Mouse (Mus musculus) heart, embryonic 13.5 days (tissue): Measurements from ENCODE around the gene Olfr459. TPM values are rescaled to one million over a fixed set of nuclear protein-coding genes. Genes with fewer than 3 reads are reported as not detected.

Experiments
- ATAC-seq: fragments of 200-750 bp; cut with Nextera tagmentation; 2 replicates; pipeline ENCODE4 v1.8.0; 2017; ENCODE audit warnings: moderate TSS enrichment; ENCODE audit not compliant: insufficient number of reproducible peaks, low FRiP score, low TSS enrichment; ENCODE audit errors: extremely low read depth
- H3K27ac ChIP-seq: fragments of 300-500 bp; sonication (generic); replicated peaks from 2 replicates; pipeline ENCODE4 v1.5.1; 2015; ENCODE audit warnings: moderate library complexity, mild to moderate bottlenecking, inconsistent platforms
- H3K27me3 ChIP-seq: fragments of 300-500 bp; sonication (generic); replicated peaks from 2 replicates; pipeline ENCODE4 v1.6.1; 2015; ENCODE audit warnings: mild to moderate bottlenecking, inconsistent platforms
- H3K36me3 ChIP-seq: fragments of 300-500 bp; sonication (generic); 2 replicates; pipeline ENCODE4 v1.6.1; 2015; ENCODE audit warnings: mild to moderate bottlenecking, inconsistent platforms
- H3K4me1 ChIP-seq: fragments of 300-500 bp; sonication (generic); 2 replicates; pipeline ENCODE4 v1.6.1; 2015; ENCODE audit warnings: inconsistent platforms
- H3K4me2 ChIP-seq: fragments of 300-500 bp; sonication (generic); 2 replicates; pipeline ENCODE4 v1.6.1; 2015; ENCODE audit warnings: inconsistent platforms, mild to moderate bottlenecking, moderate library complexity
- H3K4me3 ChIP-seq: fragments of 300-500 bp; sonication (generic); 2 replicates; pipeline ENCODE4 v1.5.1; 2015; ENCODE audit warnings: moderate library complexity, mild to moderate bottlenecking, inconsistent platforms
- H3K9ac ChIP-seq: fragments of 300-500 bp; sonication (generic); 2 replicates; pipeline ENCODE4 v1.6.1; 2015; ENCODE audit warnings: inconsistent platforms, mild to moderate bottlenecking, moderate library complexity
- H3K9me3 ChIP-seq: fragments of 300-500 bp; sonication (generic); 2 replicates; pipeline ENCODE4 v1.6.1; 2016; ENCODE audit warnings: inconsistent platforms
- WGBS: fragments of 180-500 bp; shearing (Covaris S2); methylation state at CpG from one replicate; pipeline ENCODE4 v1.1.7; 2015; ENCODE audit warnings: mixed read lengths; 5-methylcytosine and 5-hydroxymethylcytosine counted together
- polyA plus RNA-seq: library from polyadenylated mRNA; unstranded; fragments of >200 nt; fragmentation: Nextera tagmentation; extraction: Ambion mirVana; gene quantifications from 2 replicates; pipeline ENCODE4 v1.2.1, GENCODE M21; 2015

The Olfr459 gene
- polyA plus RNA-seq, 1 experiment from 2014 or later, result not detected

DNA sequence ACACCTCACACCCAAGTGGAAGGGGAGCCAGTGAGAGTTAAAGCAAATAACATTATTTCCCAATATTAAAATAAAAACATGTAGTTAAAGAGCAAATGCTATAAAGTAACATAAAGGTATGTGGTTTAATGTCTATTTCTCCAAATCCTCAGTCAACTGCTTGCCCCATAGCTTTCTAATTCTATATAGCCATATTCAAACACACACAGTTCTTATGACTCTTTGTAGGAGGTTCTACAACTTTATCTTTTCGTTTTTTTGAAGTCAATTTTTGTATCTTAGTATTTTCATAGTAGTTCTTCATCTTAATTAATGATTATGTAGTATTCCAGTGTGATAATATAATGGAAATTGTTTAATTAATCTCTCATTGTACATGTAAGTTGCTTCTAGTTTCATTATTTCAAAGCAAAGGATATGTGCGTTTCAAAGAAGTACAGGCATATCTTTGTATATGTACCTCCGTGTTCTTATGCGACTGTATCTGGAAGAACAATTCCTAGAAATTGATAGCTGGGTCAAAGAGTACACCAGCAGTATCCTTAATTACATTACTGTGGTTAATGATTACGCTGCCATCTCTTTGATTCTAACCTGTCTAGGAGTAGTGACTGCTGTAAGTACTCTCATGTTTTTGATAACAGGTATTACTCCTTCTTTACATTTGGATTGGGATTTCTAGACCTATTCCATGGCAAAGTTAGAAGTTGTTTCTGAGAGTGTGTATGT, 30.1 kb downstream of the Olfr459 start:
- H3K4me1 ChIP-seq, result no peaks in the 10 kb centered on the region
- H3K9ac ChIP-seq, result no peak overlapping the region
- H3K4me2 ChIP-seq, result no peak overlapping the region
- H3K9me3 ChIP-seq, result no peaks in the 10 kb centered on the region
- H3K4me3 ChIP-seq, result no peak overlapping the region
- H3K27ac ChIP-seq, result no peak overlapping the region
- no peaks in the 10 kb centered on the region for H3K36me3 ChIP-seq
- 65% methylated on average over 5 of the region's 5 CpGs for WGBS
- H3K27me3 ChIP-seq, result no peaks in the 10 kb centered on the region
- ATAC-seq, result no peak

DNA sequence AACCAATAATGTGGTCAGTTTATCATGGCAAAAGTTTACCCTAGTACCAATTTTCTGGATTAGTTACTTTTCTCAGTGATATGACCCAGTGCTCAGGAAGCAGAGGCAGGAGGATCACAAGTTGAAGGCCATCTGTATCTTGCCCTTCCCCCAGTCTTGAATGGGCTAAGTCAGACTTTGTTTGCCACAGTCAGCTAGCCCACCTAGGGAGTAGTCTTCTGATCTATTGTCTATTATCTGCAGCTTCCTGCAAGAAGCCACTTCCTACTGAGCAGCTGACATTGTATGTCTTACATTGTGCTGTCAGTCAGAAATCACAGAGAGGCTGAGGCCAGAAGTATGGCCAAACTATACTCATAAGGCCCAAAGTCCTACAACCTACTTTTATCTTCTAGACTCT, 33.9 kb downstream of the Olfr459 start:
- Histone ChIP-seq H3K4me2 (no peak overlapping the region), H3K9me3 (no peaks in the 10 kb centered on the region), H3K9ac (no peak overlapping the region), H3K4me1 (no peaks in the 10 kb centered on the region), H3K4me3 (no peak overlapping the region), H3K27me3 (no peaks in the 10 kb centered on the region), H3K27ac (no peak overlapping the region), H3K36me3 (no peaks in the 10 kb centered on the region)
- no peak for ATAC-seq

DNA sequence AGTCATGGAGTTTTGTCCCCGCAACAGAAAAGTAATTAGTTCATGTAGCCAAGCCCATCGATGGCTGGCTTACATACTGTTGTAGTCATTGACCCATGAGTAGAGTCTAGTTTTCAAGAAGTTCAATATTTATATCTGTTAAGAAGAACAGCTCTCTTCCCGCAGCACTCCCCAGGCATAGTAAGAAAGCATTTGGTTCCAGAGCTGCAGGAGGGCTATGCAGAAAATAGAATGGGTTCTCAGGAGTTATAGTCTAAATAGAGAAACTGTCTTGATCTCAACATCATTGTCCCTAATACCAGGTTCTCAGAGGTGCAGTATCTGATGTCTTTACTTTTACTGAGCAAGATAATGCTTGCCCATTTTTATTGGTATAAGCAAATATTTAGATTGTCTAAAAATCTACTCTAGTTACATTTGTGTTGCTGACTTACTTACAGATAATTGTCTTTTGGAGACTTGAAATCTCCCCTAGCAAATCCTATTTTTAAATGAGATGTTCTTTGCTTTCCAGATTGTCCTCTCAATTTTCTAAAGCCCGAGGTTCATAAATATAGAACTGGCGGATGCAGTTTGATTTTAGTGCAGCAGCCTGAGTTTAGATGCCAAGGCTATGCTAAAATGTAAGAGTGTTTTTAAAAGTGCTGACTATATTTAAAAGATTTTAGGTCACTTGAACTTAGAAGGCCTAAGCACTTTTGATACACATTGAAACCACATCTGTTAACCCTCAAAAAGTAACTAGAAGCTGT, 40.1 kb downstream of the Olfr459 start:
- no peak for ATAC-seq
- H3K4me2 ChIP-seq, result no peak overlapping the region
- WGBS, result 75% methylated on average over 5 of the region's 5 CpGs

DNA sequence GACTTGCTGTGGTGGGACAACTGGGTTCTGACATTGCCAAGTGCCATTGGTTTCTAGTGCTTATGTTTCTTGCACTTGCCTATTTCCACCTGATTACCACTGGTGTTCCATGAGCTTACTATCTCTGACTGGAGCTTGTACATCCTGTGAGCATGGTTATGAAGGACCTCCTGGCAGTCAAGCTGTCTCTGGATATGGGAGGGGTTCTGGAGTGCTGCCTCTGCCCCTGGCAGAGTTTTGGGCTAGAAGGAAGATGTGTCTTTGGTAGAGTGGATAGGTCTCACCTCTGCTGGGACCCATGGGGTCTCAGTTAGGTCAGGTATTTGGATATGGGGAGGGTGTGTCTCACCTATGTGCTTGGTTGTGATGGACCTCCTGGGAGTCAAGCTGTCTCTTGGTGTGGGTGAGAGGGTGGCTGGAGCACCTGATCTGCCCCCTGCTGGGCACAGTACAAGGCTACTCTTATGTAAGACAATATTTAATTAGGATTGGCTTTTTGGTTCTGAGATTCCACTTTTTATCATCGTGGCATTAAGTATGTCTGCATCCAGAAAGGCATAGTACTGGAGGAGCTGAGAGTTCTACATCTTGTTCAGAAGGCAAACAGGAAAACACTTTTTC, 46.9 kb downstream of the Olfr459 start:
- H3K36me3 ChIP-seq, result no peaks in the 10 kb centered on the region
- ATAC-seq, result no peak
- no peak overlapping the region for H3K4me3 ChIP-seq
- no peaks in the 10 kb centered on the region for H3K4me1 ChIP-seq
- no peak overlapping the region for H3K27ac ChIP-seq
- no peaks in the 10 kb centered on the region for H3K9me3 ChIP-seq
- no peaks in the 10 kb centered on the region for H3K27me3 ChIP-seq
- no peak overlapping the region for H3K9ac ChIP-seq
- 64% methylated on average over 1 of the region's 1 CpGs for whole genome bisulfite sequencing
- no peak overlapping the region for H3K4me2 ChIP-seq

More for the DNA sequence above, 40.1 kb downstream of the Olfr459 start:
- Histone ChIP-seq H3K4me3 (no peak overlapping the region), H3K27ac (no peak overlapping the region), H3K4me1 (no peaks in the 10 kb centered on the region), H3K9me3 (no peaks in the 10 kb centered on the region), H3K27me3 (no peaks in the 10 kb centered on the region), H3K36me3 (no peaks in the 10 kb centered on the region), H3K9ac (no peak overlapping the region)

DNA sequence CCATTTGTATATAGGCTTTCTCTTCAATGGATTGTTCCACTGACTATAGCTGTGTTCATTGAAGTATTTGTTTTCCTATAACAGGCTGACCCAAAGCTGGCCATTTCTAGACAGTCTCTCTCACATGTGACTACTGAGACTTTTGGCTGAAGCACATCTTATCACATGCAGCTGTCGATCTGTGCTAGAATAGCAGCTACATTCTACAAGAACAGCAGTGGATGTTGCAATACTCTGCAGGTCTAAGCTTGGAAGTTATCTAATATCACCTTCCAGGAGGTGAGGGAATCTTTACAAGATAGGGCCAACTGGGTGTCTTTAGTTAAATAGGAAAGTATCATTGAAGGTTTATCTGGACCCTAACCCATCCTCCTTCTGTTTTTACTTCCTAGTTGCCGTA, 53.5 kb downstream of the Olfr459 start:
- 58% methylated on average over 2 of the region's 2 CpGs for WGBS
- Histone ChIP-seq H3K36me3 (no peaks in the 10 kb centered on the region), H3K9me3 (no peaks in the 10 kb centered on the region), H3K4me3 (no peak overlapping the region), H3K4me1 (no peaks in the 10 kb centered on the region), H3K4me2 (no peak overlapping the region), H3K27me3 (no peaks in the 10 kb centered on the region), H3K9ac (no peak overlapping the region), H3K27ac (no peak overlapping the region)
- ATAC-seq, result no peak

Other genes starting within 250 kb of the Olfr459 start
- gene Ephb6, start 169.7 kb downstream of the Olfr459 start, polyA plus RNA-seq, result 3.5 and 5.3 TPM in 2 replicates
- 0.13 and 0.14 TPM in 2 replicates for gene Trpv6, start 138.8 kb downstream of the Olfr459 start, polyA plus RNA-seq
- not detected in 2 replicates for gene Trpv5, start 94.4 kb downstream of the Olfr459 start, polyA plus RNA-seq
- not detected in 2 replicates for gene Llcfc1, start 90.7 kb downstream of the Olfr459 start, polyA plus RNA-seq
- gene Kel, start 70.8 kb downstream of the Olfr459 start, polyA plus RNA-seq, result 11.6 and 13.5 TPM in 2 replicates
- gene Pip, start 72.4 kb upstream of the Olfr459 start, polyA plus RNA-seq, result not detected in 2 replicates
- not detected in 2 replicates for gene Sval2, start 77.8 kb upstream of the Olfr459 start, polyA plus RNA-seq
- not detected in 2 replicates for gene Sval1, start 176.5 kb upstream of the Olfr459 start, polyA plus RNA-seq
- gene Sval3, start 193.0 kb upstream of the Olfr459 start, polyA plus RNA-seq, result not detected in 2 replicates